Mouse (Mus musculus): ENCODE measurements at regions not wholly inside any gene's neighbourhood (a gene's known extent, or its start where the extent isn't known, plus 50 kb on each side); places are given as distances from the start of the nearest gene placed in this dataset.

- TF ChIP-seq CTCF (IDR thresholded peaks at IDR 0.05; ENCODE audit: low read depth) (no peak), EP300 (optimal IDR thresholded peaks at IDR 0.05) (no peak)
These were observed 67.2 kb upstream of the Barx2 start for GRCm38 (mm10) chr9:31980459-31980858.
